Mouse (Mus musculus): ENCODE results near the gene Fam117a. TPM values are rescaled to one million over a fixed set of nuclear protein-coding genes. Genes with fewer than 3 reads are reported as not detected.

Gene Fam117a
- 55.8 and 59.8 TPM in 2 replicates for polyA plus RNA-seq (2012; rRNA removed)

DNA sequence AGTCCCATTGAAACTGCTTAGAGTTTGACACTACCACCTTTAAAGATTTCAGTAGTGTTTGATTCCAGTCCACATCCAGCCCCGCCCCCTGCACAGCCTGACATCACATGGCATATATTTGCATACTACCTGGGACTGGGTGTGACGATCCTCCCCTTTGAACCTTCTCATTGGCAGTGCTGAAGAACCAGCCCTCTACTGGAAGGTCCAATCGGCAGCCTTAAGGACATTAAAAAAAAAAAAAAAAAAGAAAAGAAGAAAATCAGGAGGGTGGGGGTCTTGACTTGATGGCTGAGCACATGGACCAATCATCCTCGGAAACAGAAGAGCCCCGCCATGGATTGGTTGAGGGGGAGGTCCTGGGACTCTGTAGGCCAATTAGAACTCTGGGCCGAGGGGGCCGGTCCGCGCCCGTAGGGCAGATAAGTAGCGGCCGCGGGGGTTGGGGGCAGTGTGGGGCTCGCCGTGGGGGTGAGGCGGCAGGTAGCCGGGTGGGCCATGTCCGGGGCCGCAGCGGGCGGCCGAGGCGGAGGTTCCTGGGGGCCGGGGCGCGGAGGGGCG, at the start of gene Fam117a:
Gene Fam117a, plus strand, starts transcription at position 451 of the 561 bp plus-strand sequence.
- peak within 1 kb of the TSS; percentile 59 for H3K4me3 ChIP-seq (replicated peaks; ENCODE audit: extremely low read depth, low read depth, low read length)
- peaks cover 7% of the 10 kb centered on the region for H3K4me1 ChIP-seq (ENCODE audit: control insufficient read depth, insufficient read depth, low read length)
- TF ChIP-seq CTCF (IDR thresholded peaks at IDR 0.05; ENCODE audit: insufficient read depth, low read length) (no peak), POLR2A (IDR thresholded peaks at IDR 0.05; ENCODE audit: borderline replicate concordance, extremely low read depth, low read depth, low read length) (peak; percentile 49; the same call in 1 of the 2 replicates)
- DNase-seq: peak; percentile 73
- WGBS: under 1% methylated on average over 22 of the region's 27 CpGs

GRCm38 (mm10) chr11:95291998-95292397, 44.8 kb upstream of the Fam117a start:
- no peak for DNase-seq
- Histone ChIP-seq H3K4me3 (replicated peaks; ENCODE audit: extremely low read depth, low read depth, low read length) (no peak overlapping the region), H3K4me1 (ENCODE audit: control insufficient read depth, insufficient read depth, low read length) (peaks cover 11% of the 10 kb centered on the region)
- 56% methylated on average over 4 of the region's 4 CpGs for WGBS
- TF ChIP-seq POLR2A (IDR thresholded peaks at IDR 0.05; ENCODE audit: borderline replicate concordance, extremely low read depth, low read depth, low read length): no peak
- no peak for TF ChIP-seq CTCF (IDR thresholded peaks at IDR 0.05; ENCODE audit: insufficient read depth, low read length)

DNA sequence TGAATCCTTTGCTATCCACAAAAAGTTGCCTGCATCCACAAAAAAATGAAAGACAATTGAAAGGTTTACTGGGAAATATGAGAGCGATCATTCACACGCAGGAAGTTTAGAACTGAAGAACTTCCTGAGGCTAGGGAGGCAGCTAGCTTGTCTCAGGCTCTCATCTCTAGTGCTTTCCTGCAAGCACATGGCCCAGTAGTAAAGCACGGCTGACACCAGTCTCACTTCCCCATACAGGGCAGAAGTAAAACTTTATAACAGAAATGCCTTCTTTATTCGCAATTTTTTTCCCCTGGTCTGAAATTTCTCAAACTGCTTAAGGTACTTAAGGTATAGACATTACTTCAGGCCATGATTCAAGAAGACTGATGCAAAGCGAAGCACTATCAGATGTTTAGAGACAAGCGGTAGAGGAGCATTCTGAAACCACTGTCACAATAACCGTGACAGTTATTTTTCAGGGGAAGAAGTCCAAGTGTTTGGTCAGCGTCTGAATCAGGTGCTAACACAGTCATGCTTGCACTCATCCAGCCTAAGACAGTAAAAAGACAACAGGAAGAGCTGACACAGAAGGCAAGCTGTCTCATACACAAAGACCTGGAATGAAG, 43.7 kb upstream of the Fam117a start:
- WGBS: 52% methylated on average over 8 of the region's 8 CpGs
- TF ChIP-seq CTCF (IDR thresholded peaks at IDR 0.05; ENCODE audit: insufficient read depth, low read length) (no peak), POLR2A (IDR thresholded peaks at IDR 0.05; ENCODE audit: borderline replicate concordance, extremely low read depth, low read depth, low read length) (no peak)

GRCm38 (mm10) chr11:95295736-95296135, 41.1 kb upstream of the Fam117a start:
- no peak for DNase-seq
- Histone ChIP-seq H3K4me1 (ENCODE audit: control insufficient read depth, insufficient read depth, low read length) (peaks cover 11% of the 10 kb centered on the region), H3K4me3 (replicated peaks; ENCODE audit: extremely low read depth, low read depth, low read length) (no peak overlapping the region)
- 94% methylated on average over 13 of the region's 13 CpGs for WGBS
- TF ChIP-seq CTCF (IDR thresholded peaks at IDR 0.05; ENCODE audit: insufficient read depth, low read length): no peak
- no peak for TF ChIP-seq POLR2A (IDR thresholded peaks at IDR 0.05; ENCODE audit: borderline replicate concordance, extremely low read depth, low read depth, low read length)

More for the DNA sequence above, 43.7 kb upstream of the Fam117a start:
- DNase-seq: no peak
- peaks cover 11% of the 10 kb centered on the region for H3K4me1 ChIP-seq (ENCODE audit: control insufficient read depth, insufficient read depth, low read length)
- H3K4me3 ChIP-seq (replicated peaks; ENCODE audit: extremely low read depth, low read depth, low read length): no peak overlapping the region

GRCm38 (mm10) chr11:95298146-95298545, 38.7 kb upstream of the Fam117a start:
- WGBS: 3% methylated on average over 2 of the region's 2 CpGs
- DNase-seq: no peak
- Histone ChIP-seq H3K4me1 (ENCODE audit: control insufficient read depth, insufficient read depth, low read length) (peaks cover 5% of the 10 kb centered on the region), H3K4me3 (replicated peaks; ENCODE audit: extremely low read depth, low read depth, low read length) (no peak overlapping the region)
- no peak for TF ChIP-seq POLR2A (IDR thresholded peaks at IDR 0.05; ENCODE audit: borderline replicate concordance, extremely low read depth, low read depth, low read length)
- peak; percentile 96 for TF ChIP-seq CTCF (IDR thresholded peaks at IDR 0.05; ENCODE audit: insufficient read depth, low read length)

- H3K4me1 ChIP-seq (ENCODE audit: control insufficient read depth, insufficient read depth, low read length): no peaks in the 10 kb centered on the region; the same call in 1 of the 2 replicates
- 82% methylated on average over 12 of the region's 12 CpGs for WGBS
- TF ChIP-seq POLR2A (IDR thresholded peaks at IDR 0.05; ENCODE audit: borderline replicate concordance, extremely low read depth, low read depth, low read length) (no peak), CTCF (IDR thresholded peaks at IDR 0.05; ENCODE audit: insufficient read depth, low read length) (no peak)
- no peak for DNase-seq
- no peak overlapping the region for H3K4me3 ChIP-seq (replicated peaks; ENCODE audit: extremely low read depth, low read depth, low read length)
These were observed 36.9 kb upstream of the Fam117a start for GRCm38 (mm10) chr11:95299886-95300285.

- DNase-seq: no peak
- WGBS: 82% methylated on average over 3 of the region's 3 CpGs
- H3K4me3 ChIP-seq (replicated peaks; ENCODE audit: extremely low read depth, low read depth, low read length): no peak overlapping the region
- no peaks in the 10 kb centered on the region; the same call in 1 of the 2 replicates for H3K4me1 ChIP-seq (ENCODE audit: control insufficient read depth, insufficient read depth, low read length)
- TF ChIP-seq POLR2A (IDR thresholded peaks at IDR 0.05; ENCODE audit: borderline replicate concordance, extremely low read depth, low read depth, low read length) (no peak), CTCF (IDR thresholded peaks at IDR 0.05; ENCODE audit: insufficient read depth, low read length) (no peak)
These were observed 35.0 kb upstream of the Fam117a start for GRCm38 (mm10) chr11:95301772-95302171.

DNA sequence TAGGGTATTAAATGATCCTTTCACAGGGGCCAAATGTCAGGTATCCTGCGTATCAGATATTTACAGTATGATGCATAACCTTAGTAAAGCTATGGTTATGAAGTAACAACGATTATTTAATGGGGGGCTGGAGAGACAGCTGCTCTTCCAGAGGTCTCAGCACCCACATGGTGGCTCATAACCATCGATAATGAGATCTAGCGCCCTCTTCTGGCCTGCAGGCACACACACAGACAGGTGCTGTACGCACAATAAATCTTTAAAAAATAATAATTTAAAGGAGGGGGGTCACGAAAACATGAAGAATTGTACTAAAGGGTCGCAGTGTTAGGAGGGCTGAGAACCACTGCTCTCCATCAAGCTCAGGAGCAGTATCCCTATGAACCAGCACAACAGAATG, 31.2 kb upstream of the Fam117a start:
- 91% methylated on average over 7 of the region's 7 CpGs for WGBS
- Histone ChIP-seq H3K4me3 (replicated peaks; ENCODE audit: extremely low read depth, low read depth, low read length) (no peak overlapping the region), H3K4me1 (ENCODE audit: control insufficient read depth, insufficient read depth, low read length) (peaks cover 2% of the 10 kb centered on the region; the same call in 1 of the 2 replicates)
- no peak for DNase-seq
- TF ChIP-seq CTCF (IDR thresholded peaks at IDR 0.05; ENCODE audit: insufficient read depth, low read length) (no peak), POLR2A (IDR thresholded peaks at IDR 0.05; ENCODE audit: borderline replicate concordance, extremely low read depth, low read depth, low read length) (no peak)

DNA sequence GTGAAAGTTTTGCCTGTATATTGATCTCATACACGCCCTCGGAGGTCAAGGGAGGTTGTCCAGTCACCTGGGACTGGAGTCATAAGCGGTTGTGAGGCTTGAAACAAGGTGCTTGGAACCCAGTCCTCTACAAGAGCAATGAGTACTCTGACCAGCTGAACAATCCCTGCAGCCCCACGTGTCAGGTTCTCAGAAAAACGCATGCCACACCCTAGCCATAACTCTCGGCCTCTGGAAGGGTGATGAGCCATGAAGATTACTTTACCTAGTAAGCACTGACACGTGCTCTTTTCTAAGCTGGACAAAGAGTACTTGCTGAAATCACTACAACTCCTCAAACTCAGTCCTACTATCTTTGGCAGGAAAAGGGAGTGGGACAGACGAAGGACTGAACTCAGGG, 29.3 kb upstream of the Fam117a start:
- H3K4me3 ChIP-seq (replicated peaks; ENCODE audit: extremely low read depth, low read depth, low read length): no peak overlapping the region
- peaks cover 5% of the 10 kb centered on the region for H3K4me1 ChIP-seq (ENCODE audit: control insufficient read depth, insufficient read depth, low read length)
- DNase-seq: no peak
- WGBS: 69% methylated on average over 8 of the region's 8 CpGs
- TF ChIP-seq CTCF (IDR thresholded peaks at IDR 0.05; ENCODE audit: insufficient read depth, low read length) (no peak), POLR2A (IDR thresholded peaks at IDR 0.05; ENCODE audit: borderline replicate concordance, extremely low read depth, low read depth, low read length) (no peak)

DNA sequence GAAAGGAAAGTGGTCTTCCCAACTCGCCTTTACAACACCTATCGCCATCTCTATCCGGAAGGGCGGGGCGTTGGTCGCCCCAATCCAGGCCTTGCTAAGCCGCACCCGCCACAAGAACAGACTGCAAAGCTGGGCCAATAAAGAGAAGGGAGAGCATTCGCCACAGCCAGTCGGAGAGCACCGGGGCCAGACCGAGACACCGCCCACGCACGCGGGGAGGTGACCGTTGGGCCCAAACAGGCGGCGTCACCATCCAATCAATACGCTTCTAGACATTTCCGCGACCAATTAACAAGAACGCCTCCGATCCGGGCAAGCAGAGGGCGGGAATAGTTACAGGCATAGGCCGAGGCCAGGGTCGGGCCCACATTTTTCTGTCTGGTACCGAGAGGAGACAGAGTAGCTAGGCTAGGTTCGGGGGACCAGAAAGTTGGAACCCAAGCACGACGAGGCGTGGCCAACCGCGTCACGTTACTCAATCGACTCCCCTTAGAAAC, 27.3 kb upstream of the Fam117a start:
- H3K4me3 ChIP-seq (replicated peaks; ENCODE audit: extremely low read depth, low read depth, low read length): peak overlapping the region; percentile 92
- TF ChIP-seq CTCF (IDR thresholded peaks at IDR 0.05; ENCODE audit: insufficient read depth, low read length) (no peak), POLR2A (IDR thresholded peaks at IDR 0.05; ENCODE audit: borderline replicate concordance, extremely low read depth, low read depth, low read length) (peak; percentile 75)
- peaks cover 5% of the 10 kb centered on the region for H3K4me1 ChIP-seq (ENCODE audit: control insufficient read depth, insufficient read depth, low read length)
- DNase-seq: peak; percentile 89
- under 1% methylated on average over 37 of the region's 37 CpGs for WGBS
